Mouse (Mus musculus): ENCODE results near the gene Gm13693. TPM values are rescaled to one million over a fixed set of nuclear protein-coding genes. Genes with fewer than 3 reads are reported as not detected.

Gene Gm13693
- total RNA-seq (2023): 1 to 10 TPM; 3.4 to 4.0 TPM

GRCm38 (mm10) chr2:83961203-83961602 is at the start of gene Gm13693:
Gene Gm13693 (plus strand): TSS chr2:83961503.

GRCm38 (mm10) chr2:83940931-83941361 is 20.4 kb upstream of the Gm13693 start, which contains the start of gene Zswim2:
Gene Zswim2 (minus strand): TSS chr2:83941228.

GRCm38 (mm10) chr2:83955393-83955792 is 5.9 kb upstream of the Gm13693 start, which contains the start of gene Gm13698:
Gene Gm13698 (plus strand): TSS chr2:83955693.

GRCm38 (mm10) chr2:83967013-83967412 is 5.7 kb downstream of the Gm13693 start, which contains the start of gene Gm13695:
Gene Gm13695 (plus strand): TSS chr2:83967313.

GRCm38 (mm10) chr2:83972823-83973222 is 11.5 kb downstream of the Gm13693 start, which contains the start of gene Gm13696:
Gene Gm13696 (plus strand): TSS chr2:83973123.

GRCm38 (mm10) chr2:83978633-83979032 is 17.3 kb downstream of the Gm13693 start, which contains the start of gene Gm13694:
Gene Gm13694 (plus strand): TSS chr2:83978933.

GRCm38 (mm10) chr2:83984443-83984842 is 23.1 kb downstream of the Gm13693 start, which contains the start of gene Gm13697:
Gene Gm13697 (plus strand): TSS chr2:83984743.

GRCm38 (mm10) chr2:83990253-83990652 is 28.9 kb downstream of the Gm13693 start, which contains the start of gene Gm13691:
Gene Gm13691 (plus strand): TSS chr2:83990553.

Other genes with a start within 250 kb of the Gm13693 start
- 10 to 100 TPM; 56.0 to 63.1 TPM for gene Itgav, start 237.1 kb upstream of the Gm13693 start, total RNA-seq (2023)
- under 1 TPM; 0.09 to 0.17 TPM for gene Fam171b, start 148.9 kb upstream of the Gm13693 start, total RNA-seq (2023)
- gene Zswim2, start 20.3 kb upstream of the Gm13693 start, total RNA-seq (2023): not detected
- gene Gm13698, start 5.8 kb upstream of the Gm13693 start, total RNA-seq (2023): 1 to 10 TPM; 3.4 to 4.0 TPM
- not detected for gene Gm13695, start 5.8 kb downstream of the Gm13693 start, total RNA-seq (2023)
- gene Gm13696, start 11.6 kb downstream of the Gm13693 start, total RNA-seq (2023): 1 to 10 TPM; 3.4 to 4.0 TPM
- gene Gm13694, start 17.4 kb downstream of the Gm13693 start, total RNA-seq (2023): 1 to 10 TPM; 3.4 to 4.0 TPM
- gene Gm13697, start 23.2 kb downstream of the Gm13693 start, total RNA-seq (2023): 1 to 10 TPM; 3.4 to 4.0 TPM
- gene Gm13691, start 29.1 kb downstream of the Gm13693 start, total RNA-seq (2023): 1 to 10 TPM; 3.4 to 4.0 TPM